Mouse (Mus musculus): ENCODE data around the gene Fam196a.

DNA sequence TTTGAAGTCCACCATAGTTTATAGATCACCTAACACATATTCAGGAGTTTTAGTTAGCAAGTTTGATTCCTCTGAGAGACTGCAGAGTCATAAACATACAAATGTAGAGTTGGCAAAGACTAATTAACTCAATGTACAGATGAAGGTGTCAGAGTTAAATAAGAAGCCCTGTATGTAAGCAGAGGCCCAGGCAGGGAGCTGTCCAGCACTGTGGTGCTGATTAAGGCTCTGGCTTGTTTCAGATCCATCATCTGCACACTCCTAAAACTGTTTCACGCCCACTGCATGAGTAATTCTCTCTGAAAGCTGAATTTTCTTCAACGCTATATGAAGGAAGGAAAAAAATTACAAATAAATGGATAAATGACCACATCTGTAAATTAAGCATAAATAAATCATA, 74.1 kb downstream of the Fam196a start:
- TF ChIP-seq POLR2A (IDR thresholded peaks at IDR 0.05; ENCODE audit: extremely low read depth, insufficient read depth, low read length) (no peak), CTCF (IDR thresholded peaks at IDR 0.05; ENCODE audit: low read depth, low read length) (no peak)

All from liver, adult 2 months (tissue).